Mouse (Mus musculus): ENCODE results near the gene Tas2r117. TPM values are rescaled to one million over a fixed set of nuclear protein-coding genes. Genes with fewer than 3 reads are reported as not detected.

Tas2r117 gene
- polyA plus RNA-seq (2021; fragmentation: Nextera tagmentation) = not detected in 2 replicates
- long read RNA-seq, experiment 1 = 0 reads
- long read RNA-seq, experiment 2 = 0 reads

GRCm38 (mm10) chr6:132802518-132802917, at the start of gene Tas2r117:
Gene Tas2r117 (plus strand): TSS chr6:132802818.

GRCm38 (mm10) chr6:132754430-132754829, 48.2 kb upstream of the Tas2r117 start, which contains the start of gene Tas2r124:
Gene Tas2r124 (plus strand): TSS chr6:132754730.

GRCm38 (mm10) chr6:132761831-132762230, 40.8 kb upstream of the Tas2r117 start, which contains the start of gene Tas2r102:
Gene Tas2r102 (plus strand): TSS chr6:132762131.

GRCm38 (mm10) chr6:132778062-132778461, 24.6 kb upstream of the Tas2r117 start, which contains the start of gene Tas2r136:
Gene Tas2r136 (minus strand): TSS chr6:132778162.

GRCm38 (mm10) chr6:132846842-132847241, 44.2 kb downstream of the Tas2r117 start, which contains the start of gene Tas2r123:
Gene Tas2r123 (plus strand): TSS chr6:132847142.

Other genes with a start within 250 kb of the Tas2r117 start
- gene Prh1, start 233.0 kb upstream of the Tas2r117 start, polyA plus RNA-seq (2021; fragmentation: Nextera tagmentation) = not detected in 2 replicates
- not detected in 2 replicates for gene Prp2, start 206.9 kb upstream of the Tas2r117 start, polyA plus RNA-seq (2021; fragmentation: Nextera tagmentation)
- not detected in 2 replicates for gene A630073D07Rik, start 151.3 kb upstream of the Tas2r117 start, polyA plus RNA-seq (2021; fragmentation: Nextera tagmentation)
- gene Tas2r120, start 145.9 kb upstream of the Tas2r117 start, polyA plus RNA-seq (2021; fragmentation: Nextera tagmentation) = not detected in 2 replicates
- not detected in 2 replicates for gene Tas2r121, start 101.8 kb upstream of the Tas2r117 start, polyA plus RNA-seq (2021; fragmentation: Nextera tagmentation)
- not detected in 2 replicates for gene Tas2r122, start 90.9 kb upstream of the Tas2r117 start, polyA plus RNA-seq (2021; fragmentation: Nextera tagmentation)
- gene Tas2r115, start 64.8 kb upstream of the Tas2r117 start, polyA plus RNA-seq (2021; fragmentation: Nextera tagmentation) = not detected in 2 replicates
- gene Tas2r124, start 48.1 kb upstream of the Tas2r117 start, polyA plus RNA-seq (2021; fragmentation: Nextera tagmentation) = not detected in 2 replicates
- gene Tas2r102, start 40.7 kb upstream of the Tas2r117 start, polyA plus RNA-seq (2021; fragmentation: Nextera tagmentation) = not detected in 2 replicates
- not detected in 2 replicates for gene Tas2r136, start 24.7 kb upstream of the Tas2r117 start, polyA plus RNA-seq (2021; fragmentation: Nextera tagmentation)
- not detected in 2 replicates for gene Tas2r123, start 44.3 kb downstream of the Tas2r117 start, polyA plus RNA-seq (2021; fragmentation: Nextera tagmentation)
- gene Tas2r116, start 52.6 kb downstream of the Tas2r117 start, polyA plus RNA-seq (2021; fragmentation: Nextera tagmentation) = not detected in 2 replicates
- gene Tas2r110, start 65.2 kb downstream of the Tas2r117 start, polyA plus RNA-seq (2021; fragmentation: Nextera tagmentation) = not detected in 2 replicates
- gene Tas2r113, start 90.2 kb downstream of the Tas2r117 start, polyA plus RNA-seq (2021; fragmentation: Nextera tagmentation) = not detected in 2 replicates
- not detected in 2 replicates for gene Tas2r125, start 106.8 kb downstream of the Tas2r117 start, polyA plus RNA-seq (2021; fragmentation: Nextera tagmentation)
- gene Tas2r129, start 148.3 kb downstream of the Tas2r117 start, polyA plus RNA-seq (2021; fragmentation: Nextera tagmentation) = not detected in 2 replicates
- not detected in 2 replicates for gene Tas2r131, start 155.1 kb downstream of the Tas2r117 start, polyA plus RNA-seq (2021; fragmentation: Nextera tagmentation)
- not detected in 2 replicates for gene Tas2r109, start 178.1 kb downstream of the Tas2r117 start, polyA plus RNA-seq (2021; fragmentation: Nextera tagmentation)
- not detected in 2 replicates for gene Tas2r103, start 234.3 kb downstream of the Tas2r117 start, polyA plus RNA-seq (2021; fragmentation: Nextera tagmentation)